Mouse (Mus musculus): Measurements from ENCODE around the gene Itgb1bp1. TPM values are rescaled to one million over a fixed set of nuclear protein-coding genes. Genes with fewer than 3 reads are reported as not detected.
A peak's percentile ranks its signal among the peaks of the same experiment; 100 is the strongest.

Itgb1bp1 gene
- polyA plus RNA-seq, 2 experiments from 2014 or later, result 68.6 to 70.5 TPM

DNA sequence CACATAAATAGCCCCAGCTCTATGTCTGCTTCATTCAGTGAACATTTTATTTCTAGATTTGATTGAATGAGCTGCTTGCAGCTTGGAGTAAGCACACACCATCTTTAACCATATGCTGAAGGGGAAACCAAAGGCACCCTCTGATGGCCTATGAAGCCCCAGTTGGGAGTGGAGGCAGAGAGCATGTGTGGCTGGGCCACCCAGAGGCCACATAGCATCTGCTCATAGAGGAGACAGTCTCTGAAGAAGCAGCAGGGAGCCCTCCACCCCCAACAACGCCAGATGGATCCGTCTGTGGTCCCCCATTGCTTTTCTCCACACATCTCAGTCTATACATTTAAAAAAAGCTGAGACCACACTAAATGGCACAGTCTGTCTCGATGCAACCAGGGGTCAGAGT is 44.1 kb downstream of the Itgb1bp1 start:
- no peak for ATAC-seq

DNA sequence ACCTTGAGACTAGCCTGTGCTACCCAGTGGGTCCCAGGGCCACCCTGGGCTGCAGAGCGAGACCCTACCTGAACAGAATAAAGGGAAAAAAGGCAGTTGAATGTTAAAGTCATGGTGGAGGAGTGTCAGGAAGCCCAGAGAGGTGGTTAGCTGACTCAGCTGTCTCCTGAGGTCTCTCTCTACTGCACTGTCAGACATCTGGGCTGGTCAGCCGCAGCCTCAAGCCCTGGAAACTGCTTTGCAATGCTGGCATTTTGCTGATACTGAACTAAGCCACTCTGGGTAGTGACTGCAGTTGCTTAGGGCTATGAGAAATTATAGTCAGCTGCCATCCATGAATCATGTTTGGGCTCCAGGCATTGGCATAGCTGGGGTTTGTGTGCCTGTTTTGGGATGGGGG is 51.5 kb downstream of the Itgb1bp1 start:
- ATAC-seq, result no peak

DNA sequence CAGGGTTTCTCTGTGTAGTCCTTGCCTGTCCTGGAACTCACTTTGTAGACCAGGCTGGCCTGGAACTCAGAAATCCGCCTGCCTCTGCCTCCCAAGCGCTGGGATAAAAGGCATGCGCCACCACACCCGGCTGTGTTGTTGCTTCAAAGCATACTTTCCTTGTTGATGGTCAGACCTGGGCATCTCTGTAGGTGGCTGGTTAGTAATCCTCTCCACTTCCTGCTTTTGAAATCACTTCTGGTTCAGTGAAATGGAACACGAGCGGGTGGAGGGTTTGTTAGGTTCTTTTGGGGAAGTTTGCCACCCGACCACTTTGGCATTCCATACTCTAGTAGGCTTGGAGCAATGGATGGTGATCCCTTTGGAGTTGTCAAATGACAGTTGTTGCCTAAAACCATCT is 52.4 kb downstream of the Itgb1bp1 start:
- no peak for ATAC-seq

DNA sequence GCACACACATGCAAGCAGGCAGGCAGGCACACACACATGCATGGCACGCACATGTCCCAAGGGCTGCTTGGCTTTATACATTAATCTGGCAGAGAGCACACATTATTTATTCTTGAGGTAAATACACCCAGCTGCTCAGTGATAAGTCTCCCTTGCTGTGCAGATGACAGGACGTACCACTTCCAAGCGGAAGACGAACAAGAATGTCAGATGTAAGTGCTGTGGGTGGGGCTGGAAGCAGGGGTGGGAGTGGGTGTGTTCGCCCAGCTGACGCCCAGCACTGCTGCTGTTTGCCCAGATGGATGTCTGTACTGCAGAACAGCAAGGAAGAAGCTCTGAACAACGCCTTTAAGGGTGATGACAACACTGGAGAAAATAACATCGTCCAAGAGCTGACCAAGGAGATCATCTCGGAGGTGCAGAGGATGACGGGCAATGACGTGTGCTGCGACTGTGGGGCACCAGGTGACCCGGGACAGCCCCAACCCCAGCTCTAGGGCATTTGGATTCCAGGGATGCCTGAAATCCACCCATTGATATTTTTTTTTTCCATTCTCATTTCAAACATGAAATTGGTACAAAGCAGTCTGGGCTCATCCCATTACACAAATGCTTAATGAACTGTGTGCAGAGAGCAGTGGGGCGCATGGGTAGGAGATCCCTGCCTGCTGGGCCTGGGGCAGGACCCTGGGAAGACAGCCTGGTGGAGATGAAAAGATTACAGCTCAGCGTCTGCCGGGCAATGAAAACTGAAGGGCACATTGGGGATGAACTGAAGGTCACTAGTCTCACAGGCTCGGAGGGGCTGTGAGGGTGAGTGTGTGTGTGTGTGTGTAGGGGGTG is 56.8 kb downstream of the Itgb1bp1 start:
- ATAC-seq, result no peak

DNA sequence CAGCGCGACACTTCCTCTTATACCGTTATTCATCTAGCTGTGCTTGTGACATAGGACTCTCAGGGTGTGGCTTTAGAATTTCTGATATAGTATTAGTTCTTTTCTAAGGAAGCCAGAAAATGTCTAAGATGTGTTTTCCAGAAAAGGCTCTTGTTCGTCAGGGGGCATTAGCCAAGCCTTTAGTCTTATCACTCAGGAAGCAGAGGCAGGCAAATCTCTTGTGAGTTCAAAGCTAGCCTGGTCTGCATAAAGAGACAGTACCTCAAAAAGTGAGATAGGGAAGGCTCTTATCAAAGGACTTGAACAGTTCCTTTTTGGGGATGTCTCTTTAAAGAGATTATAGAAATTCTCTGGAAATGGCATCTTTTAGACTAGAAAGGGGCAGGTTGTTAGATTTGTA is 57.4 kb downstream of the Itgb1bp1 start:
- no peak for ATAC-seq

DNA sequence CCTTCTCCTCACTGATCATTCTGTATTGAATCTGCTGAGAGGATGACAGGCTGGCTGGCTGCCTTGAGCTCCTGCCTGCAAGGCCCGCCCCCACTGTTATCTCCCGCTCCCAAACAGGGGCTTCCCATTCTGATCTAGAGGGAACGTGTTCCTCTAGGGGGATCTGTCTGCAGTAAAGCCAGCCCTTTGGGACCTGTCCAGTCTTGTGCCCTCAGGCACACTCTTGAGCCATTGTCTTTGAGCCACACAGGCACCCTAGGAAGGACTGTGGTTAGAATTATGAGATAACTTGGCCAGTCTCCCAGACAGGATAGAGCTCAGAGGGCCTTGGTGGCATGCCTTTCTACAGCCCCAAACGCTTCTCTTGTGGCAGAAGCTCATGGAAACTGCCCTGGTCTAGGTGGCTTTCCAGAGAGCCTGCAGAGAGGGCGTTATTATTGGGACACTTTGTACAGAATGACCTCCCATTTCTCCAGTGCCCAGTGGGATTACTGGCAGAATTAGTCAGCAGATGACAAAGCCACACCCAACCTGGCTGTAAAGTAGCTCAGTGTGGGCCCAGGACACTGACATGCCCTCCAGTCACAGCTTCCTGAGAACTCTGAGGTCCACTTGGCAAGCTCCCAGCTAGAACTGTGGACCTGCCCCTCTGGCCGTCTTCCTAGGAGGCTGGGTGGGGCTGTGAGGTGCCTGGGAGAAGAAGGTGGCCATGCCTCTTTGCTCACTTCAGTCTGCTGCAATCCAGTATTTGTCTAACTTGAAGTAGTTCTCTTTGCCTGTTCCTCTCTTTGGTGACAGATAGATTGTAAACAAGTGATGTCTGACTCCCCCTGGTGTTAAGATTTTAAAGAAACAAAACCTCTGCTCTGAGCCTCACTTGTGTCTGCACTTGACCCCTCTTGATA is 58.8 kb downstream of the Itgb1bp1 start:
- ATAC-seq, result peak; percentile 81

DNA sequence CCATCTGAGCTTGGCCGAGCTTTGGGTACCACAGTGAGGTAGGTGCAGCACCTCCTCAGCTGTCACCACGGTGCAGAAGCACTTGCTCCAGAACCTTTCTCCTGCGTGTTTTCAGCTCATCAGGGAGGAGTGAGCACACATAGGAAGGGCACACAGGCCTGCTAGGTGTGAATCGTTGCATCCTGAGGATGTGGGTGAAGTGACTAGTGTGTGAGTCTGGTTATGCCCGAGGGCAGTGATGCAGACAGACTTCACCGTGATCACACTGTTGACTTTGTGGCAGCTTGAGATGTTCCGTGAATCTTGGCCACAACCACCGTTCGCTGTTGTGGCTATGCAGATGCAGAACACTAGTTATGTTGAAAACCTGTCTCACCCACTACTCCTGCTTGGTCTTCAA is 59.8 kb downstream of the Itgb1bp1 start:
- ATAC-seq, result no peak

DNA sequence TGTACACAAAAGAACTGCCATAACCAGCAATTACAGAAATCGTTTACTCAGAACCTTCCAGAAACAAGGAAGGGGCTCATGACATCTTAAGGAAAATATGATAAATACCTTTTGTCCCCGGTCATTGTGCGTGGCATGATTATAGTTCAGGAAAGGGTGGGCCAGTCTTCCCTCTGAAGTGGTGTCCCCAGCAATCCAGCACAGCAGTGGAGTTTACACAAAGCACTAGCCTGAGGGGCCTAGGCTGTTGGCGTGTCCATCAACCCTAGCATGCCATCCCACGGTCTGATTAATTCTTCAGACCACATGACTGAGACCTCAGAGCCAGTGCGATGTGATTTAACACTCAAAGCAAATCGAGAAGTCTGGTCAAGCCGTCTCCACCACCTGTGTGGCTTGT is 60.7 kb downstream of the Itgb1bp1 start:
- ATAC-seq, result no peak

DNA sequence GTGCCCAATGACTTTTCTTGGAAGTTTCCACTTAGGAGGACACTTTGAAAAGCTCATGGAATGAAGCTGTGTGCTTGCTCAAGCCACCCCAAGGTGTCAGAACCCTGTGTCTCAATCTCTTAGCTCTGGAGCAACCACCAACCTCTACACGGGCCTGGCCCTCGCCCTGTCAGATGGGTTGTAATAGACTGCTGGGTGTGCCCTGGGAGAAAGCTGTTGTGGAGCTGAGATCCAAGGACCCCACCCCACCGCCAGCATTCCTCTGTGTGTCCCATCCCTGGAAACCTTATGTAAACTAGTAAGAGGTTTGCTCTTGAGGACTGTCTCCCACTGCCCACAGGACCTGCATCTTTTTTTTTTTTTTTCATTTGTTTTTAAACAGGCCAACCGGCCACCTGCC is 62.2 kb downstream of the Itgb1bp1 start:
- ATAC-seq, result no peak

DNA sequence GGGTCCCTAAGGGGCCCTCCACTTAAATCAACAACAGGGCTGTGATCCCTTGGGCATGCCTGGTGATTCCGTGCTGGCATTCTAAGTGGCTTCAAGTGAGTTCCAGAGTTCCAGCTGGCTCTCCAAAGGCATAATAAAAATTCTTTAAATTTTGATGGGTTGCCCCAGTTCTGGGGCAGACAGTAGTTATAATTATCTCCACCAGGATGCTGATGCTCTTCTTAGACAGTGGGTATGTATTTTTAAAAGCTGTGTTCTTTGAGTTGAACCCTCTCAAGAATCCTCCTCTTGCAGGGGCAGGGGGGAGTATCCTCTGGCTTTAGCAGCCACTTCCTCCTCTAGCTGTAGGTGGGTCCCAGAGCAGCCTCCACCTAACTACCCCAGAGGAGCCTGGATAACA is 65.5 kb downstream of the Itgb1bp1 start:
- no peak for ATAC-seq

DNA sequence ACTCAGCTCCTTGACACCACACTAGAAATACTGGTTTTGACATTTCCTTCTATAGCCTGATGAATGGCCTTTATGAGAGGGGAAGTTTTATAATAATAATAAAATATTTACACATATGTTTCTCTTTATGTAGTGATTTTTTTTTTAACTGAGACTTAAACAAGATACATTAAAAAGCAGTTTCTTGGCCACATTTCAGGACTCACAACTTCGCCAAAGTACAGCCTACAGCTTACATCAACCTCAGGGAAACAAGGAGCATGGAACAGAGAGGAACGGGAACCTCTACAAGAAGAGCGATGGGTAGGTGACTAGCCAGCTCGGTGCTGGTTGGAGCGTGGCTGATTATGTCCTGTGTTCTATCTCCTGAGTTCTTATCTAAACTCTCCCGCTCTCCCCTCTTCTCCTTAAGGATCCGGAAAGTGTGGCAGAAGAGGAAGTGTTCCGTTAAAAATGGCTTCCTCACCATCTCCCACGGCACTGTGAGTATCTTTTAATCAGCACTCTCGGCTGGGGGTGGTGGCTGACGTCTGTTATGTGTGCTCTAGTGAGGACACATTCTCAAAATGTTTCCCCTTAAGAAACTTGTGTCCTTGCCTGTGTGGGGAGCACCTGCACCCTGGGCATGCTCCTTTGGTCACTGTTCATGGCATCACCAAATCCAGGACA is 68.2 kb downstream of the Itgb1bp1 start:
- ATAC-seq, result no peak

DNA sequence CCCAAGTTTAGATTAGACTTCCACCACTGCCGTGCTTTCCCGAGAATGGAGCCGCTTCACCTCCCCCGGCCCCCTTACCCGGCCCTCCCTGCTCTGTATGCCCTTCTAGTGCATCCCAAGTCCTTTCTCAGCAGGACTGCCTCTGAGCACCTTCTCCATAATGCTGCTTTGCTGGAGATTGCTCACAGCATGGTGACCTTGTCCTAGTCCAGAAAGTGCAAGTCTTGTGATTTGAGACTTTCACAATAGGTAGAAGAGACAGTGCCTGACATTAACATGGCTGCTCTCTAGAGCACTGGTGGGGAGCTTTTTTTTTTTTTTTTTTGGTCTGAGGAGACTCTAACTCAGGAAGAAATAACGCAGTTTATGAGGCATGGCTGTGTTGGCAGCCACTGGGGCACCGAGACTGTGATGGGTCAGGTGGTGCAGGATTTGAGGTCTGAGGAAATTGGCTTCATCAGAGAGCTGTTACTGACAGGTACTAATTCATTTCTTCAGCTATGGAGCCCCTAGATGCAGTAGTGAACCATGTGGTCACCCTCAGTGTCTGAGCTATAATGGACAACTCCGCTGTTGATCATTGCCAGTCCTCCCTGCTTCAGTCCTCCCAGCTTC is 71.4 kb downstream of the Itgb1bp1 start:
- ATAC-seq, result no peak

DNA sequence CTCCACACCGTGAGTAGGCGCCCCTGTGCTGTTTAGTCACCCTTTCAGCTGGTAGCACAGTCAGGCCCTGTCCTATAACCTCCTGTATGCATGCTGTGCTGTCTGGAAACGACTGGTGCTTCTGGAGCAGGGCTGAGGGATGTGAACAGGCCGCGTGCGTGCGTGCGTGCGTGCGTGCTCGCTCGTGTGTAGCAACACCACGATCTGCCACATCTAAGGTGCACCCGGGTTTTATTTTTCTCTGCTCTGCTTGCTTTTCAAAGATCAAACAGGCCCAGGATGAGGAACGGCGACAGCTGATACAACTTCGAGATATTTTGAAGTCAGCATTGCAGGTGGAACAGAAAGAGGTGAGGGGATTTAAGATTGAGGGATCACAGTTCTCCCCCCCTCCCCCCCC is 73.2 kb downstream of the Itgb1bp1 start:
- no peak for ATAC-seq

DNA sequence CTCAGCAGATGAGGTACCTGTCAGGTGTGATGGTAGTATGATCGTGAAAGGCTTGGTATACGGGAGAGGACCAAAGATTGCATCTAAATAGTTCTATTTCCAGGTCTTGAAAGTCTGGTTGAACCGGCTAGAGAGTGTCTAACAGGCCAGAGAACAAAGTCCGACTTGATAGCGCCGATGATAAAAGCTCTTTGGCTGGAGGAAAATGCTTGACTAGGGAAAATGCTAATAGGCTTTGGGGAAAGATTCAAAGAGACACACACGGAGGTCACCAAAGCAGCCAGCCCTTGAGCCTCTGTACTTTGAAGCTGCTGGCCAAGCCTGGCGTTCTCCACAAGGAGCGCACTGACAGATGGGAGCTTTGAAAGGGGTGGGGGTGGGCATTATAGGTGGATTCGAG is 76.8 kb downstream of the Itgb1bp1 start:
- no peak for ATAC-seq

DNA sequence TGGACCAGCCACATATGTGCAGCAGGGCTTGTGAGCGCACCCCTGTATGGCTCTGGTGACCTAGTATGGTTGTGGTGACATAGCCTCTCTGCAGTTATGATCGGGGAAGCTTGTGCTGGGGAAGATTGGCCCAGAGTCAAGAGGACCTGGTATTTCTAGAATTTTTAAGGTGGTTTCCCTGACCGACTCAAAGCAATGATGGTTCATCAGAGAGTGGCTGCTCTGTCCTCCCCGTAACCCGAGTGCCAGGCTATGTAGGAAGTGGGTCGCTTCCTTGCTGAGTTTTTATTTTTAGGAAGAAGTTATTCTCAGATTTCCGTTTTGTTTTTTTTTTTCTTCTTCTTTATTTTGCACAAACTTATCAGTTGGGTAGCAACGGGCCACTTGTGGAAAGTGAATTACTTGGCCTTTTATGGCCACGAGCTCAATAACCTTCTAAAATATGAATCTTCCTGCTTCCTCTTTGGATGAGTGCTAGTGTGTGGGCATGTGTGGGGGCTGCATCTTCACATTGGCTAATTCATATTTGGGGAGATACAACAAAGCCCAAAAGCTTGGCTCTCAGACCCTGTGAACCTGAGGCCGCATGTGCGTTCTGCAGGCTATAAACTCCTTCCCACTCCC is 77.8 kb downstream of the Itgb1bp1 start:
- no peak for ATAC-seq

DNA sequence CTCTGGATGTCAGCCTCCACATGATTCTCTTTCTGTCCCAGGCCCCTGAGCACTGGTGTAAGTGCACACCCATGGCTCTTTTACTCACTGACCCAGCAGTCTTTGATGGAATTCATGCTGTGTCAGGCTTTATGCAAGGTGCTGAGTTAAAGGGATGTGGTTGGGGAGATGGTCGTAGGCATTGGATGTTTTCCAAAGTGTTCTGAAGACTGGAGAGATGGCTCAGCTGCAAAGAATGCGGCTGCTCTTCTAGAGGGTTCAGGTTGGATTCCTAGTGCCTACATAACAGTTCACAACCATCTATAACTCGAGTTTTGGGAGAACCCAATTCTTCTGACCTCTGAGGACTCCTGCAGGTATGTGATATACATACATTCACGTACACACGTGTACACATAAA is 78.7 kb downstream of the Itgb1bp1 start:
- no peak for ATAC-seq

DNA sequence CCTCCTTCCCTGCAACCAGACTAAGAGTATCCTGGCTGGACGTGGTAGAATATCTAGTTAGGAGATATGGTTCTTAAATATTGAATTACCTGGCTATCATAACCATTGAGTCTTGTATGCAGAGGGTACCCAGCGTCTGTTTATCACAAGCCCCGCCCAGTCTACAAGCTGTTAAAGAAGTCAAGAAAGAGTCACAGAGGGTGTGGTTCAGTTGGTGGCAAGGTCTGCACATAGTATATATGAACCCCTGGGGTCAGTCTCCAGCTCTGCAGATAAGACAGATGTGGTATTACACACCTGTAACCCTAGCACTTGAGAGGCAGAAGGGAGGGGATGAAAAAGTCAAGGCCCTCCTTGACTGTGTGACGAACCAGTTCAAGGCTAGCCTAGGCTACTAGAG is 80.3 kb downstream of the Itgb1bp1 start:
- ATAC-seq, result no peak

DNA sequence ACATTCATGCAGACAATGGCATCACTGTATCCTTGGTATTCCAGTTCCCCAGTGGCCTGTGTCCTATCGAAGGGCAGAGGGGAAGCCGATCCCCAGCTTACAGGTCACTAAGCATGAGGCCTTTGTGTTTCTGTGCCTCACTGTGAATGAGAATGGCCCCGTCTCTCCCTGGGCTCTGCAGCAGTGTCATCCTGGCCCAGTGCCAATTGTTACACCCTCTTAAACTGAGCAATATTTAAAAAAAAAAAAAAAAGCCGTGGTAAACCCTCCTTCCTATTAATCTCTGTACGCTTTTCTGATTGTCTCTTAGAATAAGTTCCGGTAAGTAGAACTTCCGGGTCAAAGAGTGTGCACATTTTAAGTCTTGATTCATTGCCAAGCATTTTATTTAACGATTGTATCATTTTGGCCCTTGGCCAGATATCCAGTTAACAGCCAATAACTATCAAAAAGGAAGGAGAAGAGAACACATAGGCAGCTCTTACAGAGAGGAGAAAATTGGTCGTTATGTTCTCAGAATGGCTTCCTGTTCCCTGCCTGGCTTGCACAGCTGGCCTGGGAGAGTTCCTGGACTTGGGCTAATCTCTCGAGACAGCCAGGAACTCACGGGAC is 81.3 kb downstream of the Itgb1bp1 start:
- no peak for ATAC-seq

DNA sequence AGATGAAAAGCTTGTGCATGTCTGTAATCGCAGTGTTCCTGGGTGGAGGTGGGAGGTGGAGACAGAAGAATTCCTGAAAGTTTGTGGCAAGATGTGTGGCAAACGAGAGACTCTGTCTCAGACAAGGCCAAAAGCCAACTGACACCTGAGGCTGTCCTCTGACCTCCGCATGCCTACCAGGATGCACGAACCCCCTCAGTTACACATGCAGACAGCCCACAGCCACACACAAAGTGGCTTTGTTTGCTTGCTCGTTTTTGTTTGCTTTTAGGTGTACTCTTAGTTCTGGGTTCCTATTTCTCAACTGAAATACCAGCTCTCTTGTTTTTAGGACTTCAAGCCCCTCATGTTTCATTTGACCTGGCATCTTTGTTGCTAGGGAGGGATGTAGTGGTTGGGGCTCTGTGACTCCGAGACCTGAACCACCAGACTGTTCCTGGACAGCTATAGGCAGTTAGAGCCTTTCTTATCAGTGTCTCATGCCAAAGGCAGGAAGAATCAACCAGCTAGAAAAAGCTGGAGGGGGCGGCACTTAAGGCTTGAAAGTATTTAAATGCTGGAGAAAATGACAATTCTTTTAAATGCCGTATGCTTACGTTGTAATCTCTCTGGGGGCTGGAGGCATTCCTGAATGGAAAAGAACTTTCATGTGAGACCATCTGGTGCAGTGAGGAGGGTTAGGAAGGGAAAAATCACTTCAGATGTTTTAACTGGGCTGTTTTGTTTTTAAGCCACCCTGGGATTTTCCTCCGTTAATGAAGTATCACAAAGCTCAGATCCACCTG is 84.4 kb downstream of the Itgb1bp1 start:
- ATAC-seq, result no peak

DNA sequence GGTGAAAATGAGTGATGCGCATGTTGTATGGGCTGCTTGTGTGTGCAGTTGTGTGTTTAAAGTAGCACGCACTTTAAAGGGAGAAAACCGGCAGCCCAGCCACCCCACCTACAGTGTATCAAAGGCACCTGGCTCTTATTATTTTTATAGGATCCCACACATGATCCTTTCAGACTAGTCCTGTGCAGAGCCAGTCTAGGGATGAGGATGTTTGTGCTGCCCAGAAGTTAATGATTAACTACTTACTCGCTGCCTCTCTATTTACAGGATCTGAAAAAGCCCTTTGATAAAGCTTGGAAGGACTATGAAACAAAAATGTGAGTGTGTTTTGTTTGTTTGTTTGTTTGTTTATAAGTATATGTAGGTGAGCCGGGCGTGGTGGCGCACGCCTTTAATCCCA is 85.5 kb downstream of the Itgb1bp1 start:
- ATAC-seq, result no peak

DNA sequence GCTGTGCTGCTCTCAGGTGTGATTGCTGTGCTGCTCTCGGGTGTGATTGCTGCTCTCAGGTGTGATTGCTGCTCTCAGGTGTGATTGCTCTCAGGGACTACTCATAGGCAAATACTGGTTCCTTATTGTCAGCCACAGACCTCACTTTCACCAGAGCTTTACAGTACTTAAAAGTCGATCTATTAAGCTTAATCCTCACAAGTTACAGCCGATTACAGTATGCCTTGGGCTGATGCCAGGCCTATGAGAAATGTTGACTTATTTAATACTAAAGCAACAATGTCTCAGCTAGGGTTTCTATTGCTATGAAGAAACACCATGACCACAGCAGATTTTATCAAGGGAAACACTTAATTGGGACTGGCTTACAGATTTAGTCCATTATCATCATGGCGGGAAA is 89.7 kb downstream of the Itgb1bp1 start:
- ATAC-seq, result no peak
